Mouse (Mus musculus) cerebellum, adult 2 months (tissue): ENCODE results near the gene Adgrl3. TPM values are rescaled to one million over a fixed set of nuclear protein-coding genes. Genes with fewer than 3 reads are reported as not detected.

Experiments used
- DNase-seq, 2 experiments: peaks; one replicate each; pipeline ENCODE4 v3.0.0; 2021
- H3K27ac ChIP-seq: fragments of 200-500 bp; 2 replicates; pipeline ENCODE4 v1.5.1; 2012; ENCODE audit warnings: low read length, control low read depth, inconsistent platforms; ENCODE audit not compliant: insufficient read depth
- H3K27me3 ChIP-seq: fragments of 200-500 bp; 2 replicates; pipeline ENCODE4 v1.6.1; 2012; ENCODE audit warnings: inconsistent platforms, mild to moderate bottlenecking, low read length, moderate library complexity; ENCODE audit not compliant: control insufficient read depth, insufficient read depth
- H3K4me1 ChIP-seq: fragments of 200-500 bp; 2 replicates; pipeline ENCODE4 v1.6.1; 2011; ENCODE audit warnings: low read length; ENCODE audit not compliant: control insufficient read depth, insufficient read depth
- H3K4me3 ChIP-seq: fragments of 200-500 bp; replicated peaks from 2 replicates; pipeline ENCODE3; 2011; ENCODE audit warnings: mild to moderate bottlenecking, low read depth, low read length, control low read depth; ENCODE audit not compliant: insufficient read depth
- CTCF ChIP-seq: fragments of 200-500 bp; IDR thresholded peaks from 2 replicates; pipeline ENCODE4 v1.5.1; 2011; ENCODE audit warnings: low read depth, mild to moderate bottlenecking, control low read depth, low read length, moderate library complexity, borderline replicate concordance; ENCODE audit not compliant: insufficient read depth
- POLR2A ChIP-seq: fragments of 200-500 bp; IDR thresholded peaks from 2 replicates; pipeline ENCODE4 v1.6.1; 2011; ENCODE audit warnings: low read length, control low read depth, borderline replicate concordance; ENCODE audit not compliant: insufficient read depth
- WGBS: fragments of 180-500 bp; shearing (Covaris S2); methylation state at CpG from one replicate; pipeline ENCODE4 v1.1.7; 2018; 5-methylcytosine and 5-hydroxymethylcytosine counted together
- polyA plus RNA-seq: library from polyadenylated mRNA; depleted of rRNA; stranded (reverse); fragments of >200 nt; gene quantifications from 2 replicates; pipeline ENCODE4 v1.2.3, GENCODE M21; 2012

The Adgrl3 gene
- polyA plus RNA-seq, 1 experiment: 59.3 TPM

- Histone ChIP-seq H3K27ac (no peak overlapping the region), H3K4me3 (no peak overlapping the region), H3K4me1 (no peaks in the 10 kb centered on the region), H3K27me3 (no peaks in the 10 kb centered on the region)
- no peak for DNase-seq
- TF ChIP-seq POLR2A: no peak
- WGBS: 50% methylated on average over 2 of the region's 2 CpGs
Observed at GRCm38 (mm10) chr5:81060950-81061349, 41.0 kb downstream of the Adgrl3 start.

GRCm38 (mm10) chr5:81061386-81061785 is 41.4 kb downstream of the Adgrl3 start:
- H3K27me3 ChIP-seq: no peaks in the 10 kb centered on the region
- no peak overlapping the region for H3K4me3 ChIP-seq
- no peaks in the 10 kb centered on the region for H3K4me1 ChIP-seq
- no peak overlapping the region for H3K27ac ChIP-seq
- no peak for DNase-seq
- no peak for TF ChIP-seq POLR2A
- TF ChIP-seq CTCF: no peak

- no peak for TF ChIP-seq CTCF
- no peak for TF ChIP-seq POLR2A
- Histone ChIP-seq H3K4me1 (no peaks in the 10 kb centered on the region), H3K27ac (no peak overlapping the region), H3K4me3 (no peak overlapping the region), H3K27me3 (no peaks in the 10 kb centered on the region)
- 96% methylated on average over 2 of the region's 2 CpGs for WGBS
- no peak for DNase-seq
Observed at GRCm38 (mm10) chr5:81064026-81064425, 44.1 kb downstream of the Adgrl3 start.

GRCm38 (mm10) chr5:81068173-81068572 is 48.2 kb downstream of the Adgrl3 start:
- Histone ChIP-seq H3K4me1 (peaks cover 4% of the 10 kb centered on the region; the same call in 1 of the 2 replicates), H3K4me3 (no peak overlapping the region), H3K27me3 (no peaks in the 10 kb centered on the region), H3K27ac (no peak overlapping the region)
- DNase-seq: no peak
- 84% methylated on average over 6 of the region's 6 CpGs for WGBS
- no peak for TF ChIP-seq CTCF
- TF ChIP-seq POLR2A: no peak

GRCm38 (mm10) chr5:81068839-81069238 is 48.9 kb downstream of the Adgrl3 start:
- TF ChIP-seq CTCF: no peak
- no peak for TF ChIP-seq POLR2A
- no peak for DNase-seq

GRCm38 (mm10) chr5:81072888-81073287 is 53.0 kb downstream of the Adgrl3 start:
- H3K4me3 ChIP-seq: no peak overlapping the region
- H3K27ac ChIP-seq: no peak overlapping the region
- no peaks in the 10 kb centered on the region; the same call in 1 of the 2 replicates for H3K27me3 ChIP-seq
- peak in 1 of 2 experiments; percentile 32 for DNase-seq
- H3K4me1 ChIP-seq: peaks cover 7% of the 10 kb centered on the region; the same call in 1 of the 2 replicates
- TF ChIP-seq CTCF (no peak), POLR2A (no peak)
- WGBS: 64% methylated on average over 5 of the region's 5 CpGs

More at GRCm38 (mm10) chr5:81068839-81069238, 48.9 kb downstream of the Adgrl3 start:
- WGBS: 56% methylated on average over 4 of the region's 4 CpGs
- H3K27me3 ChIP-seq: no peaks in the 10 kb centered on the region
- H3K4me1 ChIP-seq: peaks cover 4% of the 10 kb centered on the region; the same call in 1 of the 2 replicates
- no peak overlapping the region for H3K4me3 ChIP-seq
- no peak overlapping the region for H3K27ac ChIP-seq

GRCm38 (mm10) chr5:81073875-81074274 is 53.9 kb downstream of the Adgrl3 start:
- Histone ChIP-seq H3K27ac (no peak overlapping the region), H3K4me3 (no peak overlapping the region), H3K27me3 (no peaks in the 10 kb centered on the region; the same call in 1 of the 2 replicates), H3K4me1 (peaks cover 7% of the 10 kb centered on the region; the same call in 1 of the 2 replicates)
- 50% methylated on average over 1 of the region's 1 CpGs for WGBS
- no peak for DNase-seq
- no peak for TF ChIP-seq POLR2A
- no peak for TF ChIP-seq CTCF

- Histone ChIP-seq H3K4me3 (no peak overlapping the region), H3K27ac (no peak overlapping the region), H3K4me1 (peaks cover 7% of the 10 kb centered on the region; the same call in 1 of the 2 replicates), H3K27me3 (no peaks in the 10 kb centered on the region; the same call in 1 of the 2 replicates)
- DNase-seq: no peak
- WGBS: 91% methylated on average over 5 of the region's 5 CpGs
- TF ChIP-seq POLR2A (no peak), CTCF (no peak)
Observed at GRCm38 (mm10) chr5:81076377-81076776, 56.4 kb downstream of the Adgrl3 start.
